Mouse (Mus musculus) heart, embryonic 13.5 days (tissue): Measurements from ENCODE around the gene Agbl4. TPM values are rescaled to one million over a fixed set of nuclear protein-coding genes. Genes with fewer than 3 reads are reported as not detected.
A peak's percentile ranks its signal among the peaks of the same experiment; 100 is the strongest.

Experiments
- ATAC-seq: fragments of 200-750 bp; cut with Nextera tagmentation; 2 replicates; pipeline ENCODE4 v1.8.0; 2017; ENCODE audit warnings: moderate TSS enrichment; ENCODE audit not compliant: insufficient number of reproducible peaks, low FRiP score, low TSS enrichment; ENCODE audit errors: extremely low read depth
- H3K27ac ChIP-seq: fragments of 300-500 bp; sonication (generic); replicated peaks from 2 replicates; pipeline ENCODE4 v1.5.1; 2015; ENCODE audit warnings: moderate library complexity, mild to moderate bottlenecking, inconsistent platforms
- H3K27me3 ChIP-seq: fragments of 300-500 bp; sonication (generic); replicated peaks from 2 replicates; pipeline ENCODE4 v1.6.1; 2015; ENCODE audit warnings: mild to moderate bottlenecking, inconsistent platforms
- H3K36me3 ChIP-seq: fragments of 300-500 bp; sonication (generic); 2 replicates; pipeline ENCODE4 v1.6.1; 2015; ENCODE audit warnings: mild to moderate bottlenecking, inconsistent platforms
- H3K4me1 ChIP-seq: fragments of 300-500 bp; sonication (generic); 2 replicates; pipeline ENCODE4 v1.6.1; 2015; ENCODE audit warnings: inconsistent platforms
- H3K4me2 ChIP-seq: fragments of 300-500 bp; sonication (generic); 2 replicates; pipeline ENCODE4 v1.6.1; 2015; ENCODE audit warnings: inconsistent platforms, mild to moderate bottlenecking, moderate library complexity
- H3K4me3 ChIP-seq: fragments of 300-500 bp; sonication (generic); 2 replicates; pipeline ENCODE4 v1.5.1; 2015; ENCODE audit warnings: moderate library complexity, mild to moderate bottlenecking, inconsistent platforms
- H3K9ac ChIP-seq: fragments of 300-500 bp; sonication (generic); 2 replicates; pipeline ENCODE4 v1.6.1; 2015; ENCODE audit warnings: inconsistent platforms, mild to moderate bottlenecking, moderate library complexity
- H3K9me3 ChIP-seq: fragments of 300-500 bp; sonication (generic); 2 replicates; pipeline ENCODE4 v1.6.1; 2016; ENCODE audit warnings: inconsistent platforms
- WGBS: fragments of 180-500 bp; shearing (Covaris S2); methylation state at CpG from one replicate; pipeline ENCODE4 v1.1.7; 2015; ENCODE audit warnings: mixed read lengths; 5-methylcytosine and 5-hydroxymethylcytosine counted together
- polyA plus RNA-seq: library from polyadenylated mRNA; unstranded; fragments of >200 nt; fragmentation: Nextera tagmentation; extraction: Ambion mirVana; gene quantifications from 2 replicates; pipeline ENCODE4 v1.2.1, GENCODE M21; 2015

Agbl4 gene
- 0.79 and 0.94 TPM in 2 replicates for polyA plus RNA-seq

DNA sequence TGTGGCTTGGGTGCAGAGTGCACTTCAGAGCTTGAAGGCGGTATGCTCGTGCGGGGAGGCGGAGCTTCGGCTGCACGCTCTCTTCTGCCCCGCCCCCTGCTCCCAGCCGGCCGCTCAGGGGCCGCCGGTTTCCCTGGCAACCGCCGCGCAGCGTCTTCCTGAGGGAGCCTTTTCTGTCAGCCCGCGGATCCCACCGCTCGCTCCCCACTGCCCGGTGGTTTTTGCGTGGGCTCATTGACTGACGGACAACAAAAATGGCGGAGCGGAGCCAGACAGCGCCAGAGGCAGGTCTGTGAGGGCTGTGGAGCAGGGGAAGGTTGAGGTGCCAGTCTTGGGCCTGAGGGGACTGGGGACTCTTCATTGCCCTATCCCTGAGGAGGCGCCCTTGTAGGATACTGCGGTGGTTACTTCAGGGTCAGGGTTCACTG, at the start of gene Agbl4:
Gene Agbl4 (plus strand): TSS at position 44 of the 428 bp plus-strand sequence.
- Histone ChIP-seq H3K4me3 (peak within 1 kb of the TSS; percentile 65), H3K4me2 (peak within 1 kb of the TSS; percentile 70), H3K9me3 (no peaks in the 10 kb centered on the region), H3K4me1 (0 out of 2 replicates have a peak, but pooled peaks cover 4% of the 10 kb centered on the region), H3K27me3 (no peaks in the 10 kb centered on the region), H3K36me3 (no peaks in the 10 kb centered on the region), H3K9ac (peak within 1 kb of the TSS; percentile 73), H3K27ac (no peak within 1 kb of the TSS)
- peak; percentile 81 for ATAC-seq
- under 1% methylated on average over 27 of the region's 27 CpGs for WGBS

DNA sequence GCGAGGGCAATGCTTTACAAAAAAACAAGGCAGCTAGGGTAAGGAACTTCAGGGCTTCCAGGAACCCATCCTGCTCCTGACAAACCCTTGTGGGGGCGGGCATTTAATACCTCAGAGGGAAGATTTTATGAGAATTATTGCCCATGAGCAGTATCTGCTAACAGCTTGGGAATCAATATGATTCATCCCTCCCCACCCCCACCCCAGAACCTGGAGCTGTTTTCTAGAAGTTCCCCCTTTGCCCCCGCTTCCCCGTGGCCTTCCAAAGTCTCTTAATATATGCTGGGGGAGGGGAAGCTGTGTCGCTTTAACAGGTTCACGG, 46.6 kb upstream of the Agbl4 start:
- 11% methylated on average over 6 of the region's 6 CpGs for WGBS
- H3K27ac ChIP-seq = peak overlapping the region; percentile 88

DNA sequence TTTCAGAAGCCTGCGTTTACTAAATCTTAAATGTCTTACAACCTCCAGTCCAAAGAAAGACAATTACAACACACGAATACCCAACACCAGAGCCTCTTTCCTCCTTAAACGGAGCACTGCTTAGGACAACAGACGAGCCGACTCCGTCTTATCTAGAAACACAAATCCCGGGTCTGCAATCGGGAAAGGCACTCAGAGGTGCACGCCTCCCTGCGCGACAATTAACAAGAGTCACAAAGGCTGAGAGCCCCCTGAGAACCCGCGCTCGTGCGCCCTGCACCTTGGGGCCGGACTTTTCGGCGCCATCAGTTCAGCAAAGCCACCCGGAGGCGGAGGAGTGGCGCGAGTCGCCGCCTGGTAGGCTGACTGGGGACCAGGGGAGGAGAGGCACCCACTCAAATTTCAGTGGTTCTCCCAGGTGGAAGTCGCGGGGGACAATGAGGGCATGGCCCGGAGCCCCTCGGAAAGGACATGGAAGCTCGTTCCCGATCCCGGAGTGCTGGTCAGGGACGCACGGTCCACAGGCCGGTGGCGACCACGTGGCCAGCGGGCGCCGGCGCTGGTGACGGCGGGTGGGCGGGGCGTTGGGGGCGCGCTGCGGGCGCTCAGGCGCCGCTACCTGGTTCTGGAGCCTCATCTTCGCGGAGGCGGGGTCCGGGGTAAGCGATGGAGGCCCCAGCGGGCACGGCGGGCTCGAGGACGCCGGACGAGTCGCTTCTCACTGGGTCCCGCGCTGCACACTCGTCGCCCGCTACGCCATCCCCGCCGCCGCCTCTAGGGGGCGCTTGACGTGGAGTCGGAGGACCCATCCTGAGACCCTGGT, 46.1 kb upstream of the Agbl4 start, which contains the start of gene Elavl4:
Gene Elavl4 (minus strand): TSS at position 732 of the 823 bp plus-strand sequence.
- Histone ChIP-seq H3K27me3 (no peaks in the 10 kb centered on the region), H3K4me2 (peak within 1 kb of the TSS; percentile 76), H3K27ac (peak within 1 kb of the TSS; percentile 88), H3K9ac (peak within 1 kb of the TSS; percentile 85), H3K9me3 (no peaks in the 10 kb centered on the region), H3K4me1 (peaks cover 5% of the 10 kb centered on the region), H3K36me3 (no peaks in the 10 kb centered on the region), H3K4me3 (peak within 1 kb of the TSS; percentile 67)
- ATAC-seq = peak; percentile 81; the same call in 1 of the 2 replicates
- under 1% methylated on average over 75 of the region's 75 CpGs for WGBS

More for the DNA sequence above, 46.6 kb upstream of the Agbl4 start:
- Histone ChIP-seq H3K4me1 (peaks cover 5% of the 10 kb centered on the region), H3K36me3 (no peaks in the 10 kb centered on the region), H3K27me3 (no peaks in the 10 kb centered on the region), H3K9ac (peak overlapping the region; percentile 85), H3K9me3 (no peaks in the 10 kb centered on the region), H3K4me3 (peak overlapping the region; percentile 67), H3K4me2 (peak overlapping the region; percentile 76)
- ATAC-seq = no peak

DNA sequence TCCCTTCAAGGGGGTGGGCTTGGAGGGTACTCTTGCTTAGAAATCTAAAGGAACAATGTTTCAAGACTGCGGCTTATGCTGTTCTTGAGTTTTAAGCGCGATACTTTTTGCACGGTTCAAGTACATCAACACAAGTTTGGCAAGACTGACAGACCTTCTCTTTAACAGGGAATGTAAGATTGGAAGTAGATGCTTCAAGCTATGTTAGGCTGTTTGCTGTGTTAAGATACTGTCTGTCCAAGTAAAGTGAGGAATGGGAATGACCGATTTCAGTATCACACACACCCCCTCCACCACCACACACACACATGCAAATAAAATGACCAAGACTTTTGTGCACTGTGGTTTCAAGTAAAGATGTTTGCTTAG, 45.5 kb upstream of the Agbl4 start:
- Histone ChIP-seq H3K9me3 (no peaks in the 10 kb centered on the region), H3K9ac (peak overlapping the region; percentile 85), H3K4me3 (peak overlapping the region; percentile 67), H3K27ac (peak overlapping the region; percentile 88), H3K4me2 (peak overlapping the region; percentile 76), H3K4me1 (peaks cover 5% of the 10 kb centered on the region), H3K27me3 (no peaks in the 10 kb centered on the region), H3K36me3 (no peaks in the 10 kb centered on the region)
- 11% methylated on average over 5 of the region's 5 CpGs for WGBS
- ATAC-seq = no peak

DNA sequence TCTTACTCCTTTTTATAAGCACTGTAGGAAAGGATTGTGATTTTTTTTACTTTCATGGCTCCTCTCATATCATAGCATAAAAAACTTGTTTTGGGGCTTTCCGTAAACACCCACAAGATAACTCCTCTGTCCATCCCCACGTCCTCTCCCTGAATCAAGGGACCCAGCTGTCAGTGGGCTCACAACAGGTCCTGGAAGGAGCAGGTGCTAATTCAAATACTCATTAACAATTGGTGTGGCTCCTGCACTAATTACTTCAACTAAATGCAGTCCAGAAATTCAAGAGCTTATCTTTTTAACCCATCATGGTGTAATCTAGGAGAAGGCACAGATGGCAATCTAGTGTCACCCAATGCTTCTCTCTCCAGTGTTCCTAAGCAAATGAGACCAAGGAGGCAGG, 36.9 kb upstream of the Agbl4 start:
- H3K4me3 ChIP-seq = no peak overlapping the region
- no peak overlapping the region for H3K4me2 ChIP-seq
- H3K27ac ChIP-seq = no peak overlapping the region
- H3K9ac ChIP-seq = no peak overlapping the region
- H3K9me3 ChIP-seq = no peaks in the 10 kb centered on the region
- H3K4me1 ChIP-seq = no peaks in the 10 kb centered on the region
- no peaks in the 10 kb centered on the region for H3K36me3 ChIP-seq
- no peak for ATAC-seq
- no peaks in the 10 kb centered on the region for H3K27me3 ChIP-seq
- WGBS = 69% methylated on average over 2 of the region's 2 CpGs

DNA sequence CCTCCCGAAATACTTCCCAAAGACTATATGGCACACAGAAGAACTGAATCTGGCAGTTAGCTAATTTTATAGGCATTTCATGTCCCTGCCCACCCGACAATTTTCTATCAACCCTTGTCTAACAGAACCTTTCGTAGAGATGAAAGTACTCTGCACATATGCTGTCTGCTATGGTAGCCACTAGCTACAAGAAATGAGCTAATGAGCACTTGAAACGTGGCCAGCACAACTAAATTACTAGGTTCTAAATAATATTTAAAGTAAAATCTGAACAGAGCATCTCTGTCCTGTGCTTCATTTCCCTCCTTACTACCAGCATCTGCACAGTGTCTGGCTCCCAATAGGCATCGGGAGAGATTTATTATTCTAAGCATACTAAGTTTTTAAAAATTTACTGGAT, 1.2 kb upstream of the Agbl4 start:
- no peaks in the 10 kb centered on the region for H3K27me3 ChIP-seq
- H3K27ac ChIP-seq = no peak overlapping the region
- no peak for ATAC-seq
- no peak overlapping the region for H3K4me2 ChIP-seq
- no peak overlapping the region for H3K9ac ChIP-seq
- H3K4me1 ChIP-seq = 0 out of 2 replicates have a peak, but pooled peaks cover 4% of the 10 kb centered on the region
- WGBS = 74% methylated on average over 5 of the region's 5 CpGs
- no peaks in the 10 kb centered on the region for H3K9me3 ChIP-seq
- H3K36me3 ChIP-seq = no peaks in the 10 kb centered on the region
- no peak overlapping the region for H3K4me3 ChIP-seq

DNA sequence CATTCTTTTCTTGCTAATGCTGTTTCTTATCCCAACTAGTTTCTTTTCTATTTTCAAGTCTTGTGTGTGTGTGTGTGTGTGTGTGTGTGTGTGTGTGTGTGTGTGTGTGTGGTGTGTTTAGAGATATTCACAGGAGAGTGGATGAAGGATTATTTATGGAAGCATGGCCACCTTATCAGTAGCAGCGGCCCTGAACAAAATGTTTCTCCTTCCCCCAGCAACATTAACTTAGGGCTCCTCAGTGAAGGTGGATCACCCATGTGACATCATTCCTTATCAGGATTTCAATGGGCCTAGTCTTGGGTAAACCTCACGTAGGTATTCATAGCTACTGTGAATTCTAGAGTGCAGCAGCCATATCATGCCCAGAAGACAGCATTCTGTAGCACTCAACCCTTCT, 22.8 kb downstream of the Agbl4 start:
- Histone ChIP-seq H3K27me3 (no peaks in the 10 kb centered on the region), H3K36me3 (no peaks in the 10 kb centered on the region), H3K9ac (no peak overlapping the region), H3K4me3 (no peak overlapping the region), H3K9me3 (no peaks in the 10 kb centered on the region), H3K27ac (peak overlapping the region; percentile 24; the same call in 1 of the 2 replicates), H3K4me2 (no peak overlapping the region), H3K4me1 (0 out of 2 replicates have a peak, but pooled peaks cover 2% of the 10 kb centered on the region)
- WGBS = 17% methylated on average over 2 of the region's 2 CpGs
- no peak for ATAC-seq

DNA sequence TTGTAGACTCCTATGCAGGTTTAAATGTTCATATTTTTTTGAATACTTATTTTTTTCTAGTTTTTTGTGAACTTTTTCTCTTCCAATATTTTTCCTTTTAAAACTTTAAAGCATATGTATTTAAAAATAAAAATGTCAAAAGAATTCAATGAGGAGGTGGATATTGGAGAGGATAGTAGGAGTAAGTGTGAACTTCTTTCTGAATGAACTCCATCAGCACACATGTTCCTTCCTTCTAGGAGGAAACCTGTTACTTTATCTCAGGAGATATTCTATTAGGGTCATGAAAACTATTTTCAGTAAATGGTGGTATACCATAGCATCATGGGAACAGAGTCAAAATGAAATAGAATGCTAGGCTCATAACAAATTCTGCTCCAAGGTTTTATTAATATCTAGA, 30.2 kb downstream of the Agbl4 start:
- no peaks in the 10 kb centered on the region for H3K4me1 ChIP-seq
- ATAC-seq = no peak
- H3K27me3 ChIP-seq = no peaks in the 10 kb centered on the region
- H3K36me3 ChIP-seq = no peaks in the 10 kb centered on the region
- no peak overlapping the region for H3K4me3 ChIP-seq
- H3K27ac ChIP-seq = no peak overlapping the region
- H3K9me3 ChIP-seq = no peaks in the 10 kb centered on the region
- H3K4me2 ChIP-seq = no peak overlapping the region
- H3K9ac ChIP-seq = no peak overlapping the region

DNA sequence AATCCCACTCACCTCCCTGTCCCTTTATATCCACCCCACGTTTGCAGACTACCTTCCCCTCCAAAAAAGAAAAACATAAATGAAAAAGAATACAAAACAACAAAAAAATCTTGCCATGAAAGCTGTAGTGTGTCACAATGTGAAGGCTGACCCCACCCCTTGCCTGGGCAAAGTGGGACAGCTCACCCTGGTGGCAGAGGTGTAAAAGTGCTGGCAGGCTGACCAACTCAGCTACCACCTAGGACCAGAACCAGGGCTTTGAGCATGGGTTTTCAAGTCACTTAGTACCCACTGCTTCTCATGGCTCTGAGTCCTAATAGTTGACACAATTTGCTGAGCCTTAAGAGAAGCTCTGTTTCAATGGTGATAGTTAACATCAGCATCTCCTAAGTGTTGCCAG, 96.9 kb downstream of the Agbl4 start:
- no peak for ATAC-seq

DNA sequence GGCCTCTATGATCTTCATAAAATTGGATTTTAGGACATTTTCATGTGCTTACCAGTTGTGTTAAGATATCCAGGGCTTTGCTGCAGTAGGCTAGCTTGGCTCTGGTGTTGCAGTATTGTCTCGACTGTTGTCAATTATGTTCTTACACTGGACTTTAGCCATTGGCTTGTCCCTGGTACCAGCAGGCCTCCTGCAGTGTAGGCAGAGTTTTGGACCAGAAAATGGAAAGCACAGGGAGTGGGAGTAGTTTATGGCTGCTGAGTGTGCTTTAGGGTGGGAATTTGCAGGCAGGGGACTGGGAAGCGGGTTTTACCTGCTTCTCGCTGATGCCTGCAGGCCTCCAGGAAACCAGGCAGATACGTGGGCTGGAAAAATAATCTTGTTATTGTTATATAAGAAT, 132.3 kb downstream of the Agbl4 start:
- Histone ChIP-seq H3K4me2 (no peak overlapping the region), H3K27me3 (no peaks in the 10 kb centered on the region)
- 73% methylated on average over 4 of the region's 4 CpGs for WGBS

More for the DNA sequence above, 96.9 kb downstream of the Agbl4 start:
- no peaks in the 10 kb centered on the region for H3K36me3 ChIP-seq
- H3K4me2 ChIP-seq = no peak overlapping the region
- WGBS = 45% methylated on average over 1 of the region's 1 CpGs
- no peaks in the 10 kb centered on the region for H3K4me1 ChIP-seq
- no peaks in the 10 kb centered on the region for H3K9me3 ChIP-seq
- H3K27ac ChIP-seq = no peak overlapping the region
- no peak overlapping the region for H3K4me3 ChIP-seq
- no peaks in the 10 kb centered on the region for H3K27me3 ChIP-seq
- H3K9ac ChIP-seq = no peak overlapping the region

DNA sequence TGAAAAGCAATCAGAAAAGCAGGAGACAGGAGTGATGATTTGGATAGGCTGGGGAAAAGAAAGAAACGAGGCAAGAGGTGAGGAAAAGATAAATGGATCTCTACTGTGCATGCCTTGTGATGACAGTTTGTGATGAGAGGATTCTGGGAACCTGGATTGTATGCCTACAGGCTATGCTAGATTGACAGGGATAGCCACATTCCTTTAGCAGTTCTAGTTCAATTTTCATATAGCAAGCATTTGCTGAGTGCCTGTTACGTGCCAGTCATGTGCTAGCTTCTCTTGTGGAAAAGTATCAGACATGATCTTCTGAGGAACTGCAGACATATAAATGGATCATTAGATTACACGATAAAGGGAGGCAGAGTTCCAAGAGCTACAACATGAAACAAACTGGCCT, 151.8 kb downstream of the Agbl4 start:
- Histone ChIP-seq H3K36me3 (no peaks in the 10 kb centered on the region), H3K4me2 (no peak overlapping the region), H3K4me1 (no peaks in the 10 kb centered on the region), H3K4me3 (no peak overlapping the region), H3K27ac (no peak overlapping the region), H3K9me3 (no peaks in the 10 kb centered on the region), H3K27me3 (no peaks in the 10 kb centered on the region), H3K9ac (no peak overlapping the region)
- 47% methylated on average over 3 of the region's 3 CpGs for WGBS
- no peak for ATAC-seq

More for the DNA sequence above, 132.3 kb downstream of the Agbl4 start:
- Histone ChIP-seq H3K9ac (no peak overlapping the region), H3K4me3 (no peak overlapping the region), H3K4me1 (no peaks in the 10 kb centered on the region), H3K27ac (no peak overlapping the region), H3K36me3 (no peaks in the 10 kb centered on the region), H3K9me3 (no peaks in the 10 kb centered on the region)
- ATAC-seq = no peak
